Mouse (Mus musculus) heart, postnatal 10 days (tissue): ENCODE results near the gene Slc4a5. TPM values are rescaled to one million over a fixed set of nuclear protein-coding genes. Genes with fewer than 3 reads are reported as not detected.

Experiments
- DNase-seq, 2 experiments: peaks; one replicate each; pipeline ENCODE4 v3.0.0; 2021
- intact Hi-C: fragments of 180-260 bp; cut with DNase I; formaldehyde crosslinking; loops from one replicate; pipeline ENCODE4 v1.15.1; 2025
- total RNA-seq, 2 experiments: library from RNA; stranded (reverse); gene quantifications; 2 replicates each; pipeline ENCODE4 v1.2.3; 2021

Slc4a5 gene
- total RNA-seq, 2 experiments from 2014 or later = not detected

- no peak for DNase-seq
- intact Hi-C loops = no loop called here
These were observed 81.0 kb downstream of the Slc4a5 start for GRCm38 (mm10) chr6:83300447-83301229.

GRCm38 (mm10) chr6:83301294-83301693 is 81.7 kb downstream of the Slc4a5 start:
- intact Hi-C loops = no loop called here
- DNase-seq = no peak

GRCm38 (mm10) chr6:83302264-83302663 is 82.6 kb downstream of the Slc4a5 start:
- intact Hi-C loops = no loop called here
- DNase-seq = peak in 1 of 2 experiments; percentile 11

- no peak for DNase-seq
- intact Hi-C loops = no loop called here
These were observed 89.4 kb downstream of the Slc4a5 start for GRCm38 (mm10) chr6:83309017-83309416.

GRCm38 (mm10) chr6:83311206-83311605 is 91.6 kb downstream of the Slc4a5 start:
- no peak for DNase-seq
- intact Hi-C loops = no loop called here

GRCm38 (mm10) chr6:83312021-83312420 is 92.4 kb downstream of the Slc4a5 start:
- intact Hi-C loops = no loop called here
- no peak for DNase-seq

- intact Hi-C loops = no loop called here
- DNase-seq = no peak
These were observed 92.9 kb downstream of the Slc4a5 start for GRCm38 (mm10) chr6:83312514-83312913.

- no peak for DNase-seq
- intact Hi-C loops = no loop called here
These were observed 95.7 kb downstream of the Slc4a5 start for GRCm38 (mm10) chr6:83315293-83315692.

- DNase-seq = peak in 1 of 2 experiments; percentile 7
- intact Hi-C loops = no loop called here
These were observed 96.4 kb downstream of the Slc4a5 start for GRCm38 (mm10) chr6:83316022-83316421.

GRCm38 (mm10) chr6:83317108-83317741 is 97.6 kb downstream of the Slc4a5 start:
- intact Hi-C loops = no loop called here
- DNase-seq = peak; percentile 93 to 94

GRCm38 (mm10) chr6:83321927-83322326 is 102.3 kb downstream of the Slc4a5 start:
- intact Hi-C loops = loop anchor here (10.0 kb wide), 1 partner anchor 547 kb away; the partner anchor contains the start of gene Hk2
- no peak for DNase-seq

- intact Hi-C loops = loop anchor here (10.0 kb wide), 1 partner anchor 548 kb away; the partner anchor contains the start of gene Hk2
- DNase-seq = no peak
These were observed 103.2 kb downstream of the Slc4a5 start for GRCm38 (mm10) chr6:83322794-83323193.

GRCm38 (mm10) chr6:83323652-83324419 is 104.2 kb downstream of the Slc4a5 start:
- DNase-seq = no peak
- intact Hi-C loops = loop anchor here (10.0 kb wide), 1 partner anchor 549 kb away; the partner anchor contains the start of gene Hk2

GRCm38 (mm10) chr6:83325525-83326393 is 106.1 kb downstream of the Slc4a5 start, which contains the start of the genes Mthfd2 and Mob1a:
Mthfd2 (minus strand) TSS chr6:83325908.
Mob1a (plus strand) TSS chr6:83326016.
- intact Hi-C loops = loop anchor here (10.0 kb wide), 1 partner anchor 551 kb away; the partner anchor contains the start of gene Hk2
- DNase-seq = peak; percentile 96 to 97

- DNase-seq = no peak
- intact Hi-C loops = loop anchor here (10.0 kb wide), 1 partner anchor 552 kb away; the partner anchor contains the start of gene Hk2
These were observed 106.7 kb downstream of the Slc4a5 start for GRCm38 (mm10) chr6:83326394-83326736.

- DNase-seq = no peak
- intact Hi-C loops = loop anchor here (10.0 kb wide), 1 partner anchor 552 kb away; the partner anchor contains the start of gene Hk2
These were observed 107.1 kb downstream of the Slc4a5 start for GRCm38 (mm10) chr6:83326761-83327160.

GRCm38 (mm10) chr6:83327591-83328190 is 108.1 kb downstream of the Slc4a5 start:
- intact Hi-C loops = loop anchor here (10.0 kb wide), 1 partner anchor 553 kb away; the partner anchor contains the start of gene Hk2

GRCm38 (mm10) chr6:83341387-83341786 is 121.8 kb downstream of the Slc4a5 start:
- DNase-seq = no peak
- intact Hi-C loops = no loop called here

More at GRCm38 (mm10) chr6:83327591-83328190, 108.1 kb downstream of the Slc4a5 start:
- no peak for DNase-seq

- no peak for DNase-seq
- intact Hi-C loops = no loop called here
These were observed 123.3 kb downstream of the Slc4a5 start for GRCm38 (mm10) chr6:83342957-83343356.
